Mouse (Mus musculus): ENCODE results near the gene Dohh. TPM values are rescaled to one million over a fixed set of nuclear protein-coding genes. Genes with fewer than 3 reads are reported as not detected.

Dohh gene
- total RNA-seq, 2 experiments from 2014 or later = 52.0 to 56.2 TPM

GRCm38 (mm10) chr10:81378553-81379182 is 5.6 kb upstream of the Dohh start:
- intact Hi-C loops (cut with DNase I) = no loop called here
- DNase-seq (ENCODE audit: low spot score) = peak; percentile 100

GRCm38 (mm10) chr10:81379183-81379553 is 5.1 kb upstream of the Dohh start:
- intact Hi-C loops (cut with DNase I) = no loop called here
- DNase-seq (ENCODE audit: low spot score) = no peak

GRCm38 (mm10) chr10:81379809-81380378 is 4.3 kb upstream of the Dohh start:
- DNase-seq (ENCODE audit: low spot score) = no peak
- intact Hi-C loops (cut with DNase I) = no loop called here

GRCm38 (mm10) chr10:81382039-81382438 is 2.2 kb upstream of the Dohh start:
- DNase-seq (ENCODE audit: low spot score) = no peak
- intact Hi-C loops (cut with DNase I) = no loop called here

- intact Hi-C loops (cut with DNase I) = no loop called here
These were observed 366 bp downstream of the Dohh start for GRCm38 (mm10) chr10:81384605-81384982.

GRCm38 (mm10) chr10:81385603-81386306 is 1.5 kb downstream of the Dohh start:
- no peak for DNase-seq (ENCODE audit: low spot score)

More at GRCm38 (mm10) chr10:81384605-81384982, 366 bp downstream of the Dohh start:
- DNase-seq (ENCODE audit: low spot score) = no peak

GRCm38 (mm10) chr10:81387716-81388115 is 3.5 kb downstream of the Dohh start:
- no peak for DNase-seq (ENCODE audit: low spot score)
- intact Hi-C loops (cut with DNase I) = no loop called here

More at GRCm38 (mm10) chr10:81385603-81386306, 1.5 kb downstream of the Dohh start:
- intact Hi-C loops (cut with DNase I) = no loop called here

GRCm38 (mm10) chr10:81388505-81389055 is 4.4 kb downstream of the Dohh start, which contains the start of gene Gm48552:
Gene Gm48552 (plus strand): TSS chr10:81389005.
- intact Hi-C loops (cut with DNase I) = loop anchor here (1.0 kb wide), 1 partner anchor 62 kb away; no protein-coding TSS in a partner anchor
- DNase-seq (ENCODE audit: low spot score) = no peak

GRCm38 (mm10) chr10:81389373-81389772 is 5.1 kb downstream of the Dohh start:
- DNase-seq (ENCODE audit: low spot score) = no peak

GRCm38 (mm10) chr10:81389801-81390677 is 5.8 kb downstream of the Dohh start:
- intact Hi-C loops (cut with DNase I) = loop anchor here (1.0 kb wide), 1 partner anchor 60 kb away; no protein-coding TSS in a partner anchor
- DNase-seq (ENCODE audit: low spot score) = no peak

More at GRCm38 (mm10) chr10:81389373-81389772, 5.1 kb downstream of the Dohh start:
- intact Hi-C loops (cut with DNase I) = loop anchor here (1.0 kb wide), 1 partner anchor 61 kb away; no protein-coding TSS in a partner anchor

- no peak for DNase-seq (ENCODE audit: low spot score)
- intact Hi-C loops (cut with DNase I) = no loop called here
These were observed 6.4 kb downstream of the Dohh start for GRCm38 (mm10) chr10:81390678-81390965.

GRCm38 (mm10) chr10:81392270-81392669 is 8.0 kb downstream of the Dohh start:
- DNase-seq (ENCODE audit: low spot score) = no peak
- intact Hi-C loops (cut with DNase I) = no loop called here

- DNase-seq (ENCODE audit: low spot score) = no peak
- intact Hi-C loops (cut with DNase I) = no loop called here
These were observed 8.6 kb downstream of the Dohh start, which contains the start of gene Smim24 for GRCm38 (mm10) chr10:81392781-81393185. Gene Smim24 (plus strand): TSS chr10:81393051.

- DNase-seq (ENCODE audit: low spot score) = no peak
- intact Hi-C loops (cut with DNase I) = no loop called here
These were observed 9.3 kb downstream of the Dohh start for GRCm38 (mm10) chr10:81393456-81394063.

GRCm38 (mm10) chr10:81395127-81395526 is 10.9 kb downstream of the Dohh start:
- intact Hi-C loops (cut with DNase I) = loop anchor here (1.0 kb wide), 1 partner anchor 46 kb away; no protein-coding TSS in a partner anchor
- no peak for DNase-seq (ENCODE audit: low spot score)

- no peak for DNase-seq (ENCODE audit: low spot score)
- intact Hi-C loops (cut with DNase I) = loop anchor here (1.0 kb wide), 1 partner anchor 45 kb away; no protein-coding TSS in a partner anchor
These were observed 11.6 kb downstream of the Dohh start for GRCm38 (mm10) chr10:81395865-81396264.

- intact Hi-C loops (cut with DNase I) = no loop called here
- no peak for DNase-seq (ENCODE audit: low spot score)
These were observed 12.5 kb downstream of the Dohh start for GRCm38 (mm10) chr10:81396749-81397148.

- intact Hi-C loops (cut with DNase I) = no loop called here
- DNase-seq (ENCODE audit: low spot score) = no peak
These were observed 15.1 kb downstream of the Dohh start for GRCm38 (mm10) chr10:81399296-81399695.

- no peak for DNase-seq (ENCODE audit: low spot score)
- intact Hi-C loops (cut with DNase I) = no loop called here
These were observed 15.6 kb downstream of the Dohh start for GRCm38 (mm10) chr10:81399798-81400308.

All from heart, postnatal 25 days (tissue).